Mouse (Mus musculus) thymus, postnatal 25 days (tissue): Measurements from ENCODE around the gene Hexim1.

Experiments used
- DNase-seq: peaks from one replicate; pipeline ENCODE4 v3.0.0; 2022

Hexim1 gene

DNA sequence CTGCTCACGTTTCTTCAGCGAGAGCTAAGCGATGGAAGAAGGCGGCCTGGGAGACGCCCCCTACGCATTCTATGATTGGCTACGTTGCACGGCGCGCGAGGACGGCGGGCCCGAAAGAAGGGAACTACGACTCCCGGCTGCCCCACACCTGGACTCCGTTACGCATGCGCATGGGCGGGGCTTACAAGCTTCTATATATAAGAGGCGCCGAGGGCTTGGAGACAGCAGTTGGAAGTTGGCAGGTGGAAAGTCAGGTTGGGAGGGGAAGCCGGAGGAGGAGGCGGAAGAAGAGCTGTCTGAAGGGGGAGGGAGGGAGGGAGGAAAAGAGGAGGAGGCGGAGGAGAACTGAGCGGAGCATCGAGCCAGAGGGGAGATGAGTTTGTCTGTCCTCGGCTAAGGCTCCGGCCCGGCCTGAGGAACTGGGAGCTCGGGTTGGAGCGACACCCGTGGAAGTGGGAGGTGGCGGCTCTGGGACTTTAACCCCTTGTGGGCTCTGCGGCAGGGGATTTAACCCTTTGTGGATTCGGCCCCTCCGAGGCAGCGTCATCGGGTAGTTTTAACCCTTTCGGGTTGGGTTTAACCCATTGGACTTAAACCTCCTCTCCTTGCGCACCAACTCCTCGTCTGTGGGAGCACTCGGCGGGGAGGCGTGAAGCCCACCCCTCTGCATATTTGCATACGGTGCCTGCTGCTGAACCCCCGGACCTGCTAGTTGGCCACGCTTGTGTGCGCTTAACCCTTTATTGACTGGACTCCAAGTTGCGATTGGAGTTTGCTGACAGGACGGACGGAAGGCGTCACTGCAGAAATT is at the start of gene Hexim1:
Gene Hexim1 (plus strand): TSS at position 224 of the 811 bp plus-strand sequence.
- peak; percentile 100 for DNase-seq

DNA sequence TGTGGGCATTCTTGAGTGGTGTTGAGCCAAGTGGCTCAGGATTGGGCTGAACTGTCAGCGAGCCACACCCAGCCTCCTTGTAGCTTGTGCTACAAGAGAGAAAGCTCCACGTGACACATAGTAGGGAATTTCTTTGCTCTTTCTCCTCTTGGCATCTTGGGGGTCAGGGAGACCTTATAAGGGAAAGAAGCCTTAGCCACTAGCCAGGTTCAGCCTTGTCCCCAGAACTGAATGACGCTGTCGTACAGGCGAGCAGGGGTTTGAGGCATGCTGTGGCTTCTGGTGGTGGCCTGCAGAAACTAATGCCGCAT is 49.0 kb upstream of the Hexim1 start:
- DNase-seq, result no peak

DNA sequence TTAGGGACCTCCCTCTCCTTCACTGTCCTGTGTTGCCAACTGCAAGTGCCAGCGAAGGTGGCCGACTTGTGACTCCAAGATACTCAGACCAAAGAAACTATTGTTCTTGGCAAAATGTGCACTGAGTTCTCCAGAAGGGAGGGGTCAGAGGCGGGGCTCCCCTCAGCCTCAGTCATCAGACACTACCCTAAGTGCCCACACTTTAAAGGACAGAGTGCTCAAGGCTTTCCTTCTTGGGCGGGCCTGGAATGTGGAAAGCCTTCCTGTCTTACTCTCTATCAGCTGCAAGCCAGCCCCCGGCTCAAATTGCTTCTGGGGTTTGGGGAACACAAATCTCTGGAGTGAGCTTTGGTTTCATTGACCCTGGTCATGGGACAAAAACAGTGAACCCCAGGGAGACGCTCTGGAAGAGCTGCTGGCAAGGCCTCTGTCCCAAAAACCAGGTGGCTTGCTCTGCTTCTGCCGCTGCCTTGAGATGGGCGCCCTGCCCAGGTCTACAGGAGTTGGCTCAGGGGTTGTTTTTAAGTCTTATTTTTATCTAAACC is 48.5 kb upstream of the Hexim1 start:
- no peak for DNase-seq

DNA sequence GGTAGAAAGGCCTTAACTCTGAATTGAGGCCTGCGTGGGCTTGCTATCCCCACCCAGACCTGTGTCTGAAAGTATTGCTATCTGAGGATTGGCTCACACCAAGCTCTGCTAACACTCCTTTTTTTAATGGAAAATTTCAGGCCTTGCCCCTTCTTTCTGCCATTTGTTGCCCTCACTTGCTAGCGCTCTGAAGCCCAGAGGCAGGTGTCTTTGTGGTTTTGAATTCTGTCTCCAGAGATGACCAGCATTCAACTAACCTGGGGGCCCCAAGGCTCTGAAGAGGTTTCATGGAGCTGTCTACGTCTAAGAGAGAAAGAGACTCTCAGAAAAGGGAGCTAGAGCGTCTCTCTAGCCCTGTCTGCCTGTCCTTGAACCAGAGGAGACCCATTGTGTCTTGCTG is 47.8 kb upstream of the Hexim1 start:
- no peak for DNase-seq

DNA sequence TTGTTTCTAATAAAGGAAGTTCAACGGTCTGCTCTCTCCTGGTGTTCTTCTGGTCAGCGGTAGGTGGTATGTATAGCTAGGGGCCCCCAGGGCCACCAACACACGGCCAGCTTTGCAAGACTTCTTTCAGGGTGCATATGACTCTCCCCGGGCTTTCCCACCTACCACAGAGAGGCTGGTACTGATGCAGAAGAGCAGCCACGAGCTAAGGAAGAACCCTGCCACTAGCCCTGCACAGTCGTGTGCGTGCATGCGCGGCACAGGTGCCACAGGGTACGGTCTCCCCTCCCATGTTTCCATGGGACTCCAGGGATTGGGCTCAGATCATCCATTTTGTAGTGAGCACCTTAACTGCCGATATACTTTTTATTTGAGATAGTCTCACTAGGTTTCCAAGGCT is 47.1 kb upstream of the Hexim1 start:
- no peak for DNase-seq

DNA sequence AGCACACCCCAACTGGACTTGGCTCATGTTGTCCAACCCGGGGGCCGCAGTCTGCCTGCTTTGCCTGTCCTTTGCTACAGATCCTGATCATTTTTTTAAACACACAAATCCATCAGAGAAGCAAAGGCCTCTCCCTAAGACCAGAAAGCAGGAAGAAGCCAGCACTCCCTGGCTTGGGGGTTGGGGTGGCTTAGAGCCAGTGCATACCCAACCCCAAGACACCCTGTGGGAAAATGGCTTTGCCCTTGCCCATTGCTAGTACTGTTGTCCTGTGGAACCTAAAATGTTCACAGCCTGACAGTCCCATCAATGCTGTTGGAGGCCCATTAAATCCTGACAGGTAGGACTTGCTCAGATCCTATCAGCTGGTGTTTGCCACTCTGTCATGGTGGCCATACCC is 46.3 kb upstream of the Hexim1 start:
- no peak for DNase-seq

DNA sequence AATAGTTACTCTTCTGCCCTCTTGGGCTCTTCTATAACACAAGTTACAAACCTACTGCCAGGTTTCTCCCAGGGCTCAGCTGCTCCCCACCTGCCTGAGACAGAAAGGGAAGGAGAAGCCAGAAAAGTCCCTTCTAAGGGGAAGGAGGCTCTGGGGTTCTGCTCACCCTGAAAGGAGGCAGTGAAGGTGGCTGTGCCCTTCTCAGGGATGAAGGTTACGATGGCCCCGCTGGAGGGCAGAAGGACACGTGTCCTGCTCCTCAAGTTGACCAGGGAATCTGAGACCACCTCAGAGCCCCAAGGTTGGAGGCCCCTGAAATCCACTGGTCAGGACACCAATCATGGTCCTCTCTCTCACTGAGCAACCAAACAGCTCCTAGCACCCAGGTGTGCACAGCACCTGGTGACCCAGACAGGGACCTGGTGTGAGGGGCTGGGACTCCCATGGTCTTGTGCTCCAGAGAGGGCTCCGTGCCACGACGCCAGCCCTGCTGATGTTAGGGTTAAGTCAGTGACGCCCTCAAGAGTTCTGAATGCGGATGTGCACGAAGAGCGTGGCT is 45.6 kb upstream of the Hexim1 start:
- DNase-seq, result no peak

DNA sequence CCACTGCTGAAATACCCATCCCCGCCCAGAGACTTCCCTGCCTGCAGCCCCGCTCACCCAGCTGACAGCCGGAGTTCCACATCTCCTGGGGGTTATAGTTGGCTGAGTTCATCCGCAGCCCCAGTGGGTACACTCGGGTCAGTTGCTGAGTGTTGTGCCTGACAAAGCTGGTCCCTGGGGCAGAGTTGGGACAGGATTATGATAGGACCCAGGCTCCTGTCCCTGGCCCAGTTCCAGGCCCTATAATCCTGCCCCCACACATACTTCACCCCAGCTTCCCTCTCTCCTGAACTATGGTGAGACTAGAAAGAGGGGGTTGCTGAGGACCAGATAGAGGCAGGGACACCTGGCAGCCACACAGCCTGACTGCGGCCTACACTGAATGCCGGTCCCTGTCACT is 42.4 kb upstream of the Hexim1 start:
- no peak for DNase-seq

DNA sequence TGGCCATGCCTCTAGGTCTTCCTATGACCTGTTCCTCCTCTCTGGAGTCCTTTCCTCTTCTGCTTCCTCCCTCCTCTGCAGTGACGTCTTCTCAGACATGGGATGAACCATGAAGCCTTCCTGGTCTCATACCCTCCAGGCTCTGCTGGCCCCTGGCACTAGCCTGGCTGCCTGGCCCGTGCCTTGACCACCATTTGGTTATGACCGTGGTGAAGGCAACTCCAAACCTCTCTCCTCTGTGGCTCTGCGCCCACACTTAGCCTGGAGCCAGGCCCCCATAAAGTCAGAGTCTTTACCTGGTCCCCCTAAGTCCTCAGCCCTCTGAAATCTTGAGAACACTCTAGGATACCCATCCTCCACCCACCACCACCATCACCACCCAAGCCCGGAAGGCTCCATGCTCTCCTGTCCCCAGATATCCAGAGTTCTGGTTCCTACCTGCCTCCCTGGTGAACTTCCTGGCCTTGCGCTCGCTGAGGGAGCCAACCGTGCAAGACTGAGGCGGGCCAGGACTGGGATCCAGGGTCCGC is 41.8 kb upstream of the Hexim1 start:
- DNase-seq, result no peak

DNA sequence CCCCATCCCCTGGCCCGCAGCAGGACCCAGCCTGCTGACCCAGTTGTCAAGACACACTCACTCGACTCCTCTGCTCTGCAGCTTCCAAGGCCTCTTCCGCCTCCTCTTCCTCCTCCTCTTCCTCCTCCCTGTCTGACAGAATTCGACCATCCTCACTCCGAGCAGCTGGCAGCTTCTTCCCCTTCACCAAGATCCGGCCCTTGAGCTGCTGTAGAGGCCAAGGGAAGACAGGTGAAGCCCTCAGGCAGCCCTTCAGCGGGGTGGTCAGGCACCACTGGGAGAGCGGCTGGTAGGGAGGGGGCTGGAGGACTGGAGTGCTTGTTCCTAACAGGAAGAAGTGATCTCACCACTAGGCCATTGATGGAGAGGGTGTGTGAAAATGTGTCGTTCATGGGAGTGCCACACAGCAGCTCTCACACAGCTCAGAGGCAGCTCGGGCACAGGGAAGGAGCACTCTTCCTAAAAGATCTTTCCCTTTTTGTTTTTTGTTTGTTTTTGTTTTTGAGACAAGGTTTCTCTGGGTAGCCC is 41.2 kb upstream of the Hexim1 start:
- no peak for DNase-seq

DNA sequence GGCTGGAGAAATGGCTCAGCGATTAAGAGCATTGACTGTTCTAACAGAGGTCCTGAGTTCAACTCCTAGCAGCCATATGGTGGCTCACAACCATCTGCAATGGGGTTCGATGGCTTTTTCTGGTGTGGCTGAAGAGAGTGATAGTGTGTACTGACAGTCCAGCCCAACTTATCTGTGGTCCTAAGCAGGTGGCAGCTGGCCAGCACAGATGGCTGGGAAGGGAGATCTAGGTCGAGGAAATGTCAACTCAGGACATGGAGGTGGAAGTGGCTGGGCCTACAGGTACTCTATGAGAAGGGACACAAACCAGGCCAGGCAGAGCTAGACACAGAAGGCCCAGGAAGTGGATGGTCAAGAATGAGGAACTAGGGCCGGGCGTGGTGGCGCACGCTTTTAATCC is 40.0 kb upstream of the Hexim1 start:
- no peak for DNase-seq

DNA sequence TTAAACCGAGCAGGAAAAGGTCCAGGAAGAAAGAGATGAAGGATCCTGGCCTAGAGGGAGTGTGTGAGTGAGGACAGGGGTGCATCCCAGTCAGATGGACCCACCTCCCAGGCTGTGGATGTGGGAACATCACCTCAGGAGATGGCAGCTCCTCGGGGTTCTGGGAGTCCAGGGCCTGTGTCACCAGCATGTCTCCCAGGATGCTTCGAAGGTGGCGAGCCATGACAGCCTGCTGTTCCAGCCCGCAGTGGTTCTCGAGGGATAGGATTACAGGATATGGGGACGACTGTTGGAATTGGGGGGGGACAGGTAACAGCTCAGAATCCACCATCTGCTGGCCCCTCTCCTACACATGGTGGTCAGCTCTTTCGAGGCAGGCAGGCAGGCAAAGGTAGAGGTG is 39.5 kb upstream of the Hexim1 start:
- DNase-seq, result no peak

DNA sequence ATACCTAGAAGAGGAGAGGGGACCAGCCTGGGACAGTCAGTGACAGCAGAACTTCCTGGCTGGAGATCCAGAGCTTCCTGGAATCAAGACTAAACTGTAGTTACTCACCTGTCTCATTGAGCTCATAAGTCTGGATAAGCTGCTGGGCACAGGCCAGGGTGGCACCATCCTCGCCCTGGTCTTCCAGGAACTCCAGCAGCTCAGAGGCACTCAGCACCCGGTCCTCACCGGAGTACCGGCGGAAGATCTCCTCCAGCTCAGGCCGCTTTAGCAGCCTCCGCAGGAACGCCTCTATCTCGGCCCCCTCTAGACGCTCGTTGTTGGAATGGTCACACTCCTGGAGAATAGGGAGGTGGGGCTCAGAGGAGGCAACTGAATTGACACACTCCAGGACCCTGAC is 37.9 kb upstream of the Hexim1 start:
- no peak for DNase-seq

DNA sequence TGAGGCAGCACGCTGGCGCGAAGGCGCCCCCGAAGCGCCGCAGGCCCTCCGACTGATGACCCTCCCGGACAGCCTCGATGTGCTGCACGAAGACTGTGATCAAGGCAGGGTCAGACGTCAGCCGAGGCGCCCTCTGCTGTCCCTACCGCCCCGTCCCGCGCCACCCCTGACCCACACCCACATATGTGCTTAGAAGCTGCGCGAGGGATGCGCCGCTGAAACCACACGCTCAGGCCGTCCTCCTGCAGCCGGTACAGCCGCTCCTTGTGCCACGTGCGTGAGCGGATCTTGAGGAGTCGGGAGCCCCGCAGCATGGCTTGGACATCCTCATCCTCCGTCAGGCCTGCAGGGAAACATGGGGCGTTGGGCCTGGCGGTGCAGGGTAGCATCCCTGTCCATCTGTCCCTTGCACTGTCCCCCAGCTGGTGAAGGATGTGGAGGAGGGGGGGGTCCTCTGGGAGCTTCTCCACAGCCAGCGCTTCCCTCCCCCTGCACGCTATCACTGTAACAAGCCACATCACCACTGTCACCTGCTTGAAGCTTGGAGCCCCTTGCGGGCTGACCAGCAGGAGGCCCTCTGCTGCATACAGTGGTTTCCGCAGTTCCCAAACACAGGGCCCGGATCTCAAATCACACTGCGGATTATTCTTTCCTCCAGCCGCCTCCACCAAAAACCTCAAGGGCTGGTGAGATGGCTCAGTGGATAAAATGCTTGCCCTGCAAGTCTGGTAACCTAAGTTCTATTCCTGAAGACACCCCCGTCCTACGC is 35.5 kb upstream of the Hexim1 start:
- DNase-seq, result peak; percentile 18

DNA sequence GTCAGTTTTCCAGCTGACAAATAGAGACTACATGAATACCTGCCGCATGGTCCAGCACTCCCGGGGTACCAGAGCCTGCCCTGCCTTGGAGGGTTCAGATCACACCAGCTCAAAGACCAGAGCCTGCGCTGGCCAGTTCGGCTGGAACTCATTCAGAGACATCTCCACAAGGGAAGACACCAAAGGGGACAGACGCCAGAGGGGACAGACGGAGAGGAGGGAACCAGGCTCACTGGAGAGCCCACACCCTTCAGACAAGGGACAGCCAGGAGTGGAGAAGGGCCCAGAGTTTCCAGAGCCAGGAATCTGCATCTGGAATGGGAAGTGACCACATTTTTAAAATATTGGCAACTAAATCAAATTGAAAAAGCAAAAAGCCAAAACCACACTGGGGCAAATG is 34.4 kb upstream of the Hexim1 start:
- DNase-seq, result no peak

DNA sequence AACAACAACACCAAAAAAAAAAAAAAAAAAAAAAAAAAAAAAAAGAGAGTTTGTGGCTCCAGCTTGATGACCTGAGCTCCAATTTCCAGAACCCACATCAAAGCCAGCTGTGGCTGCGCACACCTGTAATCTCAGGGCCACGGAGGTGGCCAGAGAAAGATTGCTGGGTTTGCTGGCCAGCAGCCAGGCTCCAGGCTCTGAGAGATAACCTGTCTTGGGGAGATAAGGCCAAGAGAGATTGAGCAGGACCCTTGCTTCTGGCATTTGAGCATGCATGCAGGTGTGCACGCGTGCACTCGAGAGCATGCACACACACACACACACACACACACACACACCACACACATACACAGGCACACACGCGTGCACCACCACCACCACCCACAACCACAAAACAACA is 22.7 kb upstream of the Hexim1 start:
- no peak for DNase-seq

DNA sequence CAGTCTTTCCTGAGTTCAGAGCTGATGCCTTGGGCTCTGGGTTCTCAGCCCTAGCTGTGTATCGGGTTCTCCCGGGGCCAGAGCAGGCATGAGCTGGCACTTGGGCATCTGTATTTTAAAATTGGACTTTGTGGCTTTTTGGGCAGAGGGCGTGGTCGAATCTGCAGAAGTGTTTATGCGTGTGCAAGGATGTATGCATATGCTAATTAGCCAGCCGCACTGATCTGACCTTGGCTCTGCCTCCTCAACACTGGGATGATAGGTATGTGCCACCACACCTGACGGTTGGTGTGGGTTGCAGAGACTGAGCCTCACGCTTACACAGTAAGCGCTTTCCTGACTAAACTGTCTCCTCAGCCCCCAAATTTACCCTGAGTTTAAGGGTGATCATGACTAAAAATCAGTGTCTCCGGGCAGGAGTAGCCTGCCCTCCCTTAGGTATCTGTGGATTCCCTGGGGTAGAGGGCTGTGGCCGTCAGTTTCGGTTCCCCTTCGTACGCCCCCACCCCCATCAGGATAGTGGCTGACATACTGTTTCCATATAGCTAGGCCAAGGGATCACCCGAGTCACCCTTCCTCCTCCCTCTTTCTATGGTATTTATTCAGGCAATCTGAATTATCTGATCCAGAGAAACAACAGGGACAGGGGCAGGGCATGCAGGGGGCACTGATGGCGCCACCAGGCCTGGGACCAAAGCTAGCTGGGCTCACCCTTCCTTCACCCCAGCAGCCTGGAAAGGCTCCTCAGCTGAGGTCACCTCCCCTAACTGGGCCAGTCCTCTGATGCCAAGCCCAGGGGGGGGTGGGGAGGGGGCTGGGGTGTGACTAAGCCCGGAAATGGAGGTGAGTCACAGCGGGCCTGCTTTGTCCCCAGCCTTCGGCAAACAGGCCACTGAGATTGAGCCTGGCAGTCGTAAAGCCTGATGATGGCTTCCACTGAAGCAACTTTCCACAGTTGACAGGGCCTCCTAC is 21.9 kb upstream of the Hexim1 start:
- DNase-seq, result no peak

DNA sequence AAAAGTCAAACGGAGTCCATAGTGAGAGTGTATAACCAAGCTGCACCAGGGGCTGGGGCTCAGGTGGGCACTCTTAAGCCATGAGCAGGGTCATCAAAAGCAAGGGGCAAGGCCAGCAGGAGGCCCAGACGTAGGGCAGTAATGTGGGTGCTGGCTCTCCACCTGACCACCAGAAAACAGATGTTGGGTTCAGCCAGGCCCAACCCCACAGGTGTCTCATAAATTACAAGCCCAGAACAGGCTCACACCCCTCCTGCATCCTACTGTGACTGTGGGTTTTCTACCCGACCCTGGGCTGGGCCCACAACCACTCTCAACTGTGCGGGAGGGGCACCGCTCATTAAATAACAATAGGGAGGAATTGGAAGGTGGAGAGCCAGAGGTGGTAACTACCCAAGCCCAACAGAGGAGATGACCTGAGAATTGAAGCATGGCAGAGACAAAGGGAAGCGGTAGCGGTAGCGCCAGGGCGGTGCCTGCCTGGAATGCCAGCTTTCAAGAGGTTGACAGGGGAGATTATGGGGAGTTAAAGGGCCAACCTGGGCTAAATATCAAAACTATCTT is 20.8 kb upstream of the Hexim1 start:
- no peak for DNase-seq

DNA sequence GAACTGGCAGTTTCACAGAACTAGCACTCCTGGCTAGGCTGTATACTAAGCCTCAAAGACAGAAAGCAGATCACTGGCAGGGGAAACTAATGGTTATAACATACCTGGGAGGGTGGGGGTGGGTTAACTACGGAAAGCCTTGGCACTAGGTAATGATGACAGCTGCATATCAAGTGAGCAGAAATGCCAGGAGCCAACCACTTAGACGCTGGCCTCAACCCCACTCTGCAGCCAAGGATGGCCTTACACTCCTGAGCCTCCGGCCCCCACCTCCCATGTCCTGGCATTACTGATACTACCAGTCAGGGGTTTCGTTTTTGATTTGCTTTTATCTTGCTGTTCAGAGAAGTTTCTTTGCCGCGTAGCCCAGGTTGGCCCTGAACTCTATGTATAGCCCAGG is 20.2 kb upstream of the Hexim1 start:
- DNase-seq, result no peak

DNA sequence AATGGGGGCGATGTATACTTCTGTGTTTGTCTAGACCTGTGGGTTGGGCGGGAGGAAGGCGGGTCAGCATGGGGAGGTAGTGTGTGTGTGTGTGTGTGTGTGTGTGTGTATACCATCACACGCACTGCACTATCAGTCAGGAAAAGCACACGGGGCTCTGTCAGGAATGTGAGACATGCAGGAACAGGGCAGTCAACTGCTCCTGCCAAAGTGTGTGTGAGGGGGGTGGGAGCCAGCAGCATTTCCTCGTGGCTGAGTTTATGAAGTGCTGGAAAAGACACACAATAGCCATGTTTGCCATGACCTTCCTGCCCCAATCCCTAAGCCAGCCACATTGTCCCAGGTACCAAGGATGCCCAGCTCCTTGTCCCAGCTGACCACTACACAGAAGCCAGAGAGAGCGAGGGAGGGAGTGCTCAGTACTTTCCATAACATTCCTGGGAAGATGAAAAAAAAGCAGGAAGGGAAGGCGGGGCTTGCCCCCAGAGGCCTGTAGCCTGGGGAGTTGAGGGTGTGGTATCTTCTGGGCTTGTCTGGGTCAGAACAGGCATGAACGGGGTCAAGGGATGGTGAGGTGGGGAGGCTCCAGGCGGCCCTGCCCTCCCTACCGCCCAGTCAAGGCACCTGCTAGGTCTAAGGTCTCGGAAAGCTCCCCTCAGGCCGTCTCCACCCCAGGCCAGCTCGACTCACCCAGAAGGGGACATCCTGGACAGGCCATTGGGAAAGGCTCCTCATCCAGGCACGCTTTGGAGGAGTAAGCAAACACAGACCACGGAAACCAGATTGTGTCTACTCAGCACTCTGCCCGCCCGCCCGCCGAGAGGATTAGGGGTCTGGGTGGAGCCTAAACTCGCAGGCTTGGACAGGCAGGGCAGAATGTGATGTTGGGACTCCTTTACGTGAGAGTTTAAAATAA is 18.8 kb upstream of the Hexim1 start:
- DNase-seq, result no peak
